Mouse (Mus musculus) limb, embryonic 10.5 days (tissue): ENCODE results near the gene BC016579. TPM values are rescaled to one million over a fixed set of nuclear protein-coding genes. Genes with fewer than 3 reads are reported as not detected.
A peak's percentile ranks its signal among the peaks of the same experiment; 100 is the strongest.

Experiments
- DNase-seq: peaks from one replicate; pipeline ENCODE4 v3.0.0-alpha.2; 2017; ENCODE audit warnings: low spot score
- H3K27ac ChIP-seq: fragments of 300-500 bp; sonication (generic); 2 replicates; pipeline ENCODE4 v1.5.1; 2016; ENCODE audit warnings: mild to moderate bottlenecking
- H3K27me3 ChIP-seq: fragments of 300-500 bp; sonication (generic); 2 replicates; pipeline ENCODE4 v1.6.1; 2016; ENCODE audit warnings: low read depth, mild to moderate bottlenecking; ENCODE audit not compliant: poor library complexity, severe bottlenecking
- H3K36me3 ChIP-seq: fragments of 300-500 bp; sonication (generic); 2 replicates; pipeline ENCODE4 v1.6.1; 2016; ENCODE audit warnings: mild to moderate bottlenecking, moderate library complexity
- H3K4me1 ChIP-seq: fragments of 300-500 bp; sonication (generic); 2 replicates; pipeline ENCODE4 v1.6.1; 2016
- H3K4me3 ChIP-seq: fragments of 300-500 bp; sonication (generic); 2 replicates; pipeline ENCODE4 v1.5.1; 2016; ENCODE audit warnings: mild to moderate bottlenecking, moderate library complexity
- H3K9me3 ChIP-seq: fragments of 300-500 bp; sonication (generic); replicated peaks from 2 replicates; pipeline ENCODE4 v1.6.1; 2016; ENCODE audit warnings: mild to moderate bottlenecking
- WGBS: fragments of 180-500 bp; shearing (Covaris S2); methylation state at CpG from one replicate; pipeline ENCODE4 v1.1.7; 2016; 5-methylcytosine and 5-hydroxymethylcytosine counted together
- polyA plus RNA-seq: library from polyadenylated mRNA; unstranded; fragments of >200 nt; fragmentation: Nextera tagmentation; extraction: Ambion mirVana; gene quantifications from 2 replicates; pipeline ENCODE4 v1.2.1, GENCODE M21; 2016

The BC016579 gene
- 0.11 TPM in 1 of 2 replicates, not detected in the other for polyA plus RNA-seq

DNA sequence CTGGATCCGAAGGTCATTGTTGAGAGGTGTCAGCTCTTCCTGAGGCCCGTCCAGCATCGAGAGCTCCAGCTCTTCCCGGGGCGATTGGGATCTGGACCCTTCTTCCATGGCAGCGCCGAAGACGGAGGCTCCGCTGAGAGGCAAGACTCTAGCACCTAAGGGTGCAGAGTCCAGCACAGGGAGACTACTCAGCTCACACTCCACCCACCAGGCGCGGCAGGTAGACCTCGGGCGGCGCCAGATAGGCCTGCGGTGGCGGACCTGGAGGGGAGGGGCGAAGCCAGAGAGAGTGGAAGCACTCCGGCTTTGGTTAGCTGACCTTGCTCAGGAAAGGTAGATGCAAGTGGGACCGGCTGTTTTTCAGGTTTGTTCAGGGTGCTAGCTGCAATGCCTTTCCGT is at the start of gene BC016579:
Gene BC016579 (minus strand): TSS at position 135 of the 399 bp plus-strand sequence.
- Histone ChIP-seq H3K4me1 (peaks cover 10% of the 10 kb centered on the region), H3K4me3 (peak within 1 kb of the TSS; percentile 49), H3K27me3 (peaks cover 31% of the 10 kb centered on the region), H3K27ac (no peak within 1 kb of the TSS), H3K9me3 (no peaks in the 10 kb centered on the region), H3K36me3 (no peaks in the 10 kb centered on the region)
- peak; percentile 35 for DNase-seq
- 3% methylated on average over 20 of the region's 20 CpGs for WGBS

DNA sequence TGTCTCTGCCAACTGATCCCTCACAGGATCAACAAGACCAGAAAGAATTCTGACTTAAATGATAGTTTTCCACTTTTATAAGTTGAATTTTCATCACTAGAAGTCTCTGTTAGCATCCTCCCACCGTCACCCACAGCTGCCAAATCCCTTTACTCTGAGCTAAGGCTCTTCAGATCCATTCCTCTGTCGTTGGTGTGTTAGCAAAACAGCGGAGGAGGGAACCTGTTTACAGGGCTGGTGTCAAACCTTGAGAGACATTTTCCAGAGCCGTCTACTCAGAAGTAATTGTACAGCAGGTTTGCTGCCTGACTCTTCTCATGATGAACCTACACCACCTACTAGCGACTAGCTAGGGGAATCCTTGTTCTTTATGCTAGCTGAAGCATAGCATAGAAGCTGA is 45.4 kb upstream of the BC016579 start:
- DNase-seq, result no peak
- H3K4me3 ChIP-seq, result no peak overlapping the region
- no peaks in the 10 kb centered on the region for H3K27me3 ChIP-seq
- no peaks in the 10 kb centered on the region for H3K9me3 ChIP-seq
- no peaks in the 10 kb centered on the region for H3K4me1 ChIP-seq
- no peak overlapping the region for H3K27ac ChIP-seq
- no peaks in the 10 kb centered on the region for H3K36me3 ChIP-seq
- 65% methylated on average over 5 of the region's 5 CpGs for WGBS

DNA sequence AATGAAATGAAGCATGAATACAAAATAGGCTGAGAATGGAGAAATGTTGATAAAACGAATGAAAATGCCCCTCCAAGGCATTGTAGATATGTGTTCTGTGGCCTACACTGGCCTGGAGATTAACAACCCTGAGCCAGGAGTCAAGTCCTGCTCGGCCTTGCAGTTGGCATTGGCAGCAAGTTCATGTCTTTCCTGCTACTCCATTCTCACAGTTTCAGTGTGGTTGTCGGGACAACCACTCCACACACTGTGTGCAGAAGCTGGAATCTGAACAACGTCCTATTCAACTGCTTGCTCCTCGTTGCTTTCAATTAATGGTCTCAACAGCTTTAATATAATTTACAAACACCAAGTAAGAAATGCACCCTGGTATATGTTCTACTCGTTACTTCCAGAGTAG is 44.1 kb upstream of the BC016579 start:
- no peak overlapping the region for H3K27ac ChIP-seq
- no peaks in the 10 kb centered on the region for H3K4me1 ChIP-seq
- H3K27me3 ChIP-seq, result no peaks in the 10 kb centered on the region
- no peak overlapping the region for H3K4me3 ChIP-seq
- H3K36me3 ChIP-seq, result no peaks in the 10 kb centered on the region
- 88% methylated on average over 6 of the region's 6 CpGs for WGBS
- no peaks in the 10 kb centered on the region for H3K9me3 ChIP-seq
- no peak for DNase-seq

DNA sequence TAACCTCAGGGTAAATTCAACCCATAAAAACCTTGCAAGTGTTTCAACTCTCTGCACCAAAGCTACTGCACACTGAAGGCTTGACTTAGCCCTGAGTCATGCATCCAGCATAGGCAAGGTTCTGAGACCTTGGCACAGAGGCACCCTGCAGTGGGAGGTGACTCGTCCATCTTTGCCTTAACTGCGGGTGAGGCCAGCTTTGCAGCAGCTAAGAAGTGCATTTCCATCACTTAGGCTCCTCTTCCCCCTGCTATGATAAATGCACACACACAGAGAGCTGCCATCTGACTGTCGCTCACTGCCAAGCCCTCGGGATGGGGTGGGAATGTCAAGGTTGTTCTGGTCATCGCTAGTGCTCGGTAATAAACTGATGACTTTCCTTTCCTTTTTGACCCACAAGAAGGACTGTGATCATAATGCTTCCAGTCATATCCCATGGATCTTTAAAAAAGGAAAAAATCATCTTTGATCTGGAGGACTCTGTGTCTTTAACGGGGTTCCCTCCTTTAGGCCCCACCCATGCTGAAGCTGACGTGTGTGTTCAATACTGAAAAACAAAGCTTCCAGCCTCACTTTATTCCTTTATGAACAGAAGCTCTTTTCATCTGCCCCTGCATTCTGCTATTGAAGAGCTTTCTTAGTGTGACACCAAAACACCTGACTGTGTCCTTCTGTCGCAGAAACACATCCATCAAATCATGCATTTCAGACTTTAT is 41.7 kb upstream of the BC016579 start:
- Histone ChIP-seq H3K4me3 (no peak overlapping the region), H3K36me3 (no peaks in the 10 kb centered on the region), H3K27ac (no peak overlapping the region), H3K27me3 (no peaks in the 10 kb centered on the region), H3K9me3 (no peaks in the 10 kb centered on the region), H3K4me1 (no peaks in the 10 kb centered on the region)
- 84% methylated on average over 9 of the region's 9 CpGs for WGBS
- no peak for DNase-seq

DNA sequence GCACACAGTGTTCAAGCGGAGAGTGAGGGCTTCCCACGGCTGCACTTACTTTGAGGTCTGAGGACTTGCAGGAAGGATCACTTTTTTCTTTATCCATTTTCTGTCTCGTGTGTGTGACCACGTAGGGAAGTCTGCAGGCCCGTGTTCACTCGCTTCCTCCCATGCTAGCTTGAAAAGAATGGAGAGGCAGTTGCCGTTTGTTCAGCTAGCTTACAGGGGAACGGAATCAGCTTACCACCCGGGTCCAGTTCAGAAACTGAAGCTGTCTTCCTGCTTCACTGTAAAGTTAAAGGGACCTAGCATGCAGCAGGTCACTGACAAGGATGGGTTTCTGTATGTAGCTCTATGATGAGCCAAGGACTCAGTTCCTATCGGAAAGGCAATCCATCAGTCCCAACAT is 39.7 kb upstream of the BC016579 start, which contains the start of gene Tmprss7:
Gene Tmprss7 (minus strand): TSS at position 101 of the 400 bp plus-strand sequence.
- H3K9me3 ChIP-seq, result no peaks in the 10 kb centered on the region
- H3K36me3 ChIP-seq, result no peaks in the 10 kb centered on the region
- no peaks in the 10 kb centered on the region for H3K4me1 ChIP-seq
- DNase-seq, result no peak
- H3K27me3 ChIP-seq, result no peaks in the 10 kb centered on the region
- H3K27ac ChIP-seq, result no peak within 1 kb of the TSS
- no peak within 1 kb of the TSS for H3K4me3 ChIP-seq
- 85% methylated on average over 10 of the region's 10 CpGs for WGBS

DNA sequence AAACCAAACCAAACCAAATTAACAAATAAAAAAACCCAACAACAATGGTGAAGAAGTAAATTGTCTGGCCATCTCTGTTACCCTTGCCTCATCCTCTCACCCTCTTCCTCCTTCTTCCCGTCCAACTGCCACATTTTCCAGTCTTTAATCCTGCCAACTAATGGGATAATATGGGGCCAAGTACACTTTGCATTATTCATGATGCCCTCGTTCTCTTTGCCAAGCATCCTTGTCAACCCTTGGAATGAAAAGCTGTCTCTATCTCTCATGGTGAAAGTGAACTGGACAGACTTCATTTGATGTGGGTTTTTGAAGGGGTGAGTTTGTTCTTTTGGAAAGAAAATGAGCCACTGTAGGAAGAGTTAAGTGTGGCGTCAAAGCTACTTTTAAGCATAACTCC is 39.0 kb upstream of the BC016579 start:
- no peak overlapping the region for H3K27ac ChIP-seq
- H3K4me3 ChIP-seq, result no peak overlapping the region
- H3K27me3 ChIP-seq, result no peaks in the 10 kb centered on the region
- WGBS, result 86% methylated on average over 3 of the region's 3 CpGs
- no peaks in the 10 kb centered on the region for H3K36me3 ChIP-seq
- H3K4me1 ChIP-seq, result no peaks in the 10 kb centered on the region
- H3K9me3 ChIP-seq, result no peaks in the 10 kb centered on the region
- no peak for DNase-seq

DNA sequence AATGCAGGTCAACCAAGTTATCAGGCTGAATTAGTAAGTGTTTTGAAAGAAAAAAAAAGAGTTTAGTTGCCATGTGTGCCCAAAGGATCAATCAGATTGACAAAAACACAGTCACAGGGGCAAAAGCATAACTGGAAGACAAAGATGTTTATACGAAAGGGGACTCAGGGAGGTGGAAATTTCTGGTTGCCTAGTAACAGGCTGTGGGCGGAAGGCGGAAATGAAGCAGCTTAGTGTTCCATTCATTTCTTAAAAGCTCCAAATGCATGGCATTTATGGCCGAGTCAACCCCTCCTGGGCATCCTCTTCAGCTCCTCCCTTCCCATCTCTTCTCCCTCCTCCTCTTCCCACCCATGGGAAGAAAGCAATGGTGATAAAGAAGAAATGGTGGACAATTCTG is 36.3 kb upstream of the BC016579 start:
- Histone ChIP-seq H3K36me3 (no peaks in the 10 kb centered on the region), H3K4me3 (no peak overlapping the region), H3K9me3 (no peaks in the 10 kb centered on the region), H3K27ac (no peak overlapping the region), H3K27me3 (no peaks in the 10 kb centered on the region), H3K4me1 (no peaks in the 10 kb centered on the region)
- WGBS, result 70% methylated on average over 4 of the region's 4 CpGs
- DNase-seq, result no peak

DNA sequence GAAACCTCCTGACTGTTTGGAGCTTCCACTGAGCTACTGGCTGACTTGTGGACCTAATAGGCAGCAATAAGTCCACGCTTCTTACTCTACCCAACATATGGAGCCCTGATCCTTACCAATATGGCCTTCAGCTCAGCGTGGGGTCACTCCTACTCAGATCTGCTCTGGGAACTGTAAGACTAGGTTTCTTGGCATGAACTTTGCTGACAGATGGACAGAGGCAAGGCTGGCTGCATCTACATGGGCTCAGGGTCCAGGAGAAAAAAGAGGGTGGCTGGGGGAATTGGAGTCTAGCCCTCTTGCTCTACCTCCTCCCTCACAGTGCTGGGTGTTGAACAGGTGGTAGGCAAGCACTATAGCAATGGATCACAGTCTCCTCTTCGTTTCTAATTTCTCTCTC is 33.0 kb upstream of the BC016579 start:
- DNase-seq, result no peak
- no peaks in the 10 kb centered on the region for H3K4me1 ChIP-seq
- no peaks in the 10 kb centered on the region for H3K27me3 ChIP-seq
- no peaks in the 10 kb centered on the region for H3K9me3 ChIP-seq
- no peak overlapping the region for H3K27ac ChIP-seq
- whole genome bisulfite sequencing, result 77% methylated on average over 3 of the region's 3 CpGs
- no peak overlapping the region for H3K4me3 ChIP-seq
- H3K36me3 ChIP-seq, result no peaks in the 10 kb centered on the region

DNA sequence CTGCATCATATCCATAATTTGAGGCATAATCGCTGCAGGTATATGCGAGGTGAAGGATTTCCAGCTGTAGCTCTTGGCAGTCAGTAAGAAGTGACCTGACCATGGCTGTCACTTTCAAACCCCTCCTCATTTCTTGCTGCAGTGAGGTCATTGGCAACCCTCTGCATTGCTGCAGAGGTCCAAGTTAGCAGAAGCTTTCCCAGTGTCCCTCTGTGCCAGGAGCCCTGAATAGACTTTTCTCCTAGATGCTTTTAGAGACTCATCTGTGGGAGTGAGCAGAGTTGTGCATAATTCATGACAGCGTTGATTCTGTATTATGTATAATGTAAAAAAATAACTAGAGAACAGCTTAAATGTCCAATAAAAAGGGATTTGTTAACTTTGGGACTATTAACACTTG is 31.4 kb upstream of the BC016579 start:
- Histone ChIP-seq H3K27me3 (no peaks in the 10 kb centered on the region), H3K36me3 (no peaks in the 10 kb centered on the region), H3K4me3 (no peak overlapping the region), H3K9me3 (no peaks in the 10 kb centered on the region), H3K4me1 (no peaks in the 10 kb centered on the region), H3K27ac (no peak overlapping the region)
- WGBS, result 71% methylated on average over 3 of the region's 3 CpGs
- no peak for DNase-seq

DNA sequence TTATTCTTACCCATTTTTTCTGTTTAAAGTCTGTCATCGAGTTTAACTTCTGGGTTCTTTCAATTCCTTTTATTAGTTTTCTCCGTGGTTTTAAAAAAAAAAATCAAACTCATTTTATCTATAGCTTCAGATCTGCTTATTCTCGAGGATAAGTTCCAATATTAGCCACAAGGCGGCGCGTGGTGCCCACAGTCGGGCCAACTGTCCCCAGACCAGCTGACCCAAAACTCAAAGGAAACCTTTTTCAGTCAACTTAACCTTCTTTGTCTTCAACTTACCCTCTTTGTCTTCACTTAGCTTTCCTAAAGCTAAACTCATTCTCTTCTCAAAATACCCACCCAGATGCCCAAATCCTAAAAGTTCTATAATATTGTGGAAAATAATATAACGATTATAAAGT is 30.9 kb upstream of the BC016579 start:
- Histone ChIP-seq H3K36me3 (no peaks in the 10 kb centered on the region), H3K27me3 (no peaks in the 10 kb centered on the region), H3K4me1 (no peaks in the 10 kb centered on the region), H3K27ac (no peak overlapping the region), H3K9me3 (no peaks in the 10 kb centered on the region), H3K4me3 (no peak overlapping the region)
- 16% methylated on average over 8 of the region's 8 CpGs for WGBS
- DNase-seq, result peak; percentile 81

DNA sequence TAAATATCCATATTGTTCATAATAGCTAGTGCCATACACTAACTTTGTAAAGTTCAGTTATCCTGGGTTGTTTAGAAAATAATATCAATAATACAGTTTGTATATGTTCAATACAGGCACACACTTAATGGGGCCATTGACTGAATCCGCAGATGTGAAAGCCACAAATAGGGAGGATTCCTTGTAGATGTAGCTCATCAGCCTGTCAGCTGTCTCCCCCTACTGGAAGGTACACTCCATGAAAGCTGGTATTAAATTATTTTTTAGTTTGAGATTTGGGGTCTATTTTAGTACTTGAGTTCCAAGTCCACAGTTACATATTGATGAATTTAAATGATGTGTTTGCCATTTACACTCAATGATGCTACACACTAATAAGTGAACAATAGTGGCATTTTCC is 22.6 kb upstream of the BC016579 start:
- Histone ChIP-seq H3K4me3 (no peak overlapping the region), H3K27me3 (no peaks in the 10 kb centered on the region), H3K9me3 (no peaks in the 10 kb centered on the region), H3K36me3 (no peaks in the 10 kb centered on the region), H3K27ac (no peak overlapping the region), H3K4me1 (no peaks in the 10 kb centered on the region)
- WGBS, result 61% methylated on average over 1 of the region's 1 CpGs
- no peak for DNase-seq

DNA sequence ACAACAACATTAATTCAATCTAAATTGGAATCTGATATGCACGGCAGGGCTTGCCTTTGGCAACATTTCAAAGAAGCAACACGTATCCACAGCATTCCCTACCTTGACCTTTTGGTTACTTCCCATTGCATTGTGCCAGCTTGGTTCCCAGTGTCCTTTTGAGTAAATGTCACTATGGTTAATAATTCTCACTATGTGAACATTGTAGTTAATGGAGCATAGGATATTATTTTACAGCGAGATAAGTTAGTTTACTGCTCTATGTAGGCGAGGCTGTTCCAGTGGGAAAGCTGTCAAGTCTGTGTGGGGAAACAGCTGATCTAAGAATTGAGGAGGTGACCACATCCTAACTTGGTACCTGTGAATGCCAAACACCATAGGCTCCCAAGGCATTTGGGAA is 16.1 kb upstream of the BC016579 start:
- H3K9me3 ChIP-seq, result no peaks in the 10 kb centered on the region
- WGBS, result 88% methylated on average over 4 of the region's 4 CpGs
- no peaks in the 10 kb centered on the region for H3K4me1 ChIP-seq
- H3K4me3 ChIP-seq, result no peak overlapping the region
- no peak overlapping the region for H3K27ac ChIP-seq
- no peaks in the 10 kb centered on the region for H3K27me3 ChIP-seq
- no peak for DNase-seq
- H3K36me3 ChIP-seq, result no peaks in the 10 kb centered on the region

DNA sequence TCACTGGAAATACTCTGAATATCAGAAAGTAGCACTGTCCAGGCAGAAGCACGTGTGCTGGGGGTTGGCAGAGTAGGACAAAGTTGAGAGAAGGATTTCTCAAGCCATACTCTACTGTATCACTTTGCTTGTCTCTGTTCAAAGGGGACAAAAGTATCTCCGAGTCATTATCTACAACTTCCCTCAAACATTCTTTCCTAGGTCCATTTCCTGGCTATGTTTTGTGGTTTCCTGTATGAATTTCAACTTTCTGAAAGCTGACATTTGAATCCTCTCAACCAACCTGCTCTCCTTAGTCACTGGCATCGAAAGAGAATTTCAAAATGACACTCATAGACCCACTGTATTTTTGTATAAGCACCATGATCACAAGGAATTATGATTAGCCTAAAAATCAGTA is 14.3 kb upstream of the BC016579 start:
- Histone ChIP-seq H3K36me3 (no peaks in the 10 kb centered on the region), H3K4me1 (no peaks in the 10 kb centered on the region), H3K27ac (no peak overlapping the region), H3K9me3 (no peaks in the 10 kb centered on the region), H3K27me3 (no peaks in the 10 kb centered on the region), H3K4me3 (no peak overlapping the region)
- WGBS, result 77% methylated on average over 3 of the region's 3 CpGs
- DNase-seq, result no peak

DNA sequence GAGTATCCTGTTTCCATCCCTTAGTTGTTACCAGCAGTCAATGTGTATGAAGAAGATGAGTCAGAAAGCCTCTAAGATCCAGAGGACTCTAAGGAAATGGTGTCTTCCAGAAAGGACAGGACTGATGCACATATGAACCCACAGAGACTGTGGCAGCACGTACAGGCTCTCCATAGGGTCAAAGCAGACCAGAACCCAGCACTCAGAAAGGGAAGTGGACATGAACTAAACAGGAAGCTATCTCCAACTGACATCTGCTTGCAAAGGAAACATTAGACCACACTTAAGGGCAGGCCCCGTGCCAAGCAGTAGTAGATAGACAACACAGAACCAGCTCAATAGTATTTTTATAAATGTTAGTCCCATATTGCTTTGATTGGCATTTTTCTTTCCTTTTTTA is 12.3 kb upstream of the BC016579 start:
- WGBS, result 85% methylated on average over 2 of the region's 2 CpGs
- Histone ChIP-seq H3K9me3 (no peaks in the 10 kb centered on the region), H3K36me3 (no peaks in the 10 kb centered on the region), H3K27ac (no peak overlapping the region), H3K27me3 (no peaks in the 10 kb centered on the region), H3K4me1 (no peaks in the 10 kb centered on the region), H3K4me3 (no peak overlapping the region)
- DNase-seq, result no peak
